Mouse (Mus musculus): ENCODE data around the gene Crhr1.

- TF ChIP-seq CTCF (IDR thresholded peaks at IDR 0.05; ENCODE audit: extremely low read depth, insufficient read depth, insufficient read length, insufficient replicate concordance), result no peak
- no peak for TF ChIP-seq POLR2A (IDR thresholded peaks at IDR 0.05; ENCODE audit: low read depth, low read length)
Measured at GRCm38 (mm10) chr11:104114690-104115089, 18.0 kb upstream of the Crhr1 start.

Data from spleen, adult 2 months (tissue).